Mouse (Mus musculus): ENCODE results near the gene Egln1.

DNA sequence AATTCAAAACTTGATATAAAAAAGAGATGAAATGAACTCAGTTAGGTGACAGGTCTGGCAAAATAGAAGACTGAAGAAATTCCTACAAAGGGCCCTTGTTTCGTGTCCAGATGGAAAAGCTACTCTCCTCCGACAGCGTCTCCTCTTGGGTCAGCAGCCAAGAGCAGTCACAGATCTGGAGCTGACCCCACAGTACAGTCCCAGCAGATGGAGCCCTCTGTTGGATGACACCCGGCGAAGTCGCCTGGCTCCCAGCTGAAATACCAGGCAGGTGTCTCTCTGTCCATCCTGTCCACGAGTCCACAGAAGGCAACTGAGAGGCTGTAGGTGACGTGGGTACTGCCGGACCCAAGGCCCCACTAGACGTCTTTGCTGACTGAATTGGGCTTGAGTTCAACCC, 38.8 kb downstream of the Egln1 start:
- no peak for TF ChIP-seq CTCF (conservative IDR thresholded peaks at IDR 0.05; ENCODE audit: low read length)
- no peak for TF ChIP-seq POU5F1 (IDR thresholded peaks at IDR 0.05; ENCODE audit: borderline replicate concordance, low read length)
- no peak for TF ChIP-seq NANOG (IDR thresholded peaks at IDR 0.05; ENCODE audit: borderline replicate concordance, low read length)

Measured in E14TG2a.4 (cell line).